Mouse (Mus musculus) T-helper 17 cell (primary cell): ENCODE data around the gene Shisa5.

ENCODE experiments used
- in situ Hi-C, 2 experiments: fragments of 300-600 bp; cut with MboI, MseI; formaldehyde crosslinking; loops; 1 replicate in 1 of 2; 2 replicates in 1 of 2; pipeline ENCODE4 v1.15.1; 2025; ENCODE audit warnings: high pct_unique_total_duplicates in 2 of 2

Gene Shisa5

DNA sequence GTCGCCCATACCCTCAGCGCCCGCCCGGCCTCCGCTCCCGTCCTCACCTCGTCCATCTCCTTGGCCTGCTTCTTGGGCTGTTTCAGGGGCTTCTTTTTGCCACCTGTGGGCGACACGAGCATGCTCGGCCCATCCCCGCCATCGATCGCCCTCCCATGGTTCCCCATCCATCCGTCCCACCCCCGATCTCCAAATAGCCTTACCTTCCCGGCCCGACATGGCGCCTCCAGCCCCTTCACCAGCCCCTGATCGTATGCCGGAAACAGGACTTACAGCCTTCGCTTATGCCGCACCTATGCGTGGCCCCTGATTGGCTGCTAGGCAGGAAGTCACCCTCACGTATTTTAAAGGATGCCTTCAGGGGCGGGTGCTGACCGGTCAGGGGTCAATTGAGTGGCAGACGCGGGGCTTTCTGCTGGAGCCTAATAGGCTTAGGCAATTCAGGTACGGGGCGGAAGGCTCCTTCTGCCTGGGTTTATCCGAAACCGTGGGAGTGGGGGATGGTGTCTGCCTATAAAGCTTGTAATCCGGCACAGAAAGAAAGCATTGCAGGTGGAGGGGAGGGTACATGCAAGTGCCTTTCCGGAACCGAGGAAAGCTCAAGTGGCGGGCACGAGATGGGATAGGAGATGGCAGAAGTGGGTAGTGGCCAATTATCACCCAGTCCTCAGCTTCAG, 43.9 kb downstream of the Shisa5 start, which contains the start of the genes Ccdc51 and Tma7:
Ccdc51 (plus strand) TSS at position 370 of the 677 bp plus-strand sequence.
Tma7 (minus strand) TSS at position 464 of the 677 bp plus-strand sequence.
- in situ Hi-C loops, result loop anchor here in 1 of 2 experiments (10.0 to 25.0 kb wide), 2 partner anchors 227 to 1545 kb away; partner anchors contain the start of genes Cyb561d2, Nprl2, Slc26a6 and Tmem115

GRCm38 (mm10) chr9:109084922-109085321, 46.6 kb downstream of the Shisa5 start:
- in situ Hi-C loops, result loop anchor here in 1 of 2 experiments (10.0 to 25.0 kb wide), 2 partner anchors 230 to 1548 kb away; partner anchors contain the start of genes Cyb561d2, Nprl2, Slc26a6 and Tmem115

DNA sequence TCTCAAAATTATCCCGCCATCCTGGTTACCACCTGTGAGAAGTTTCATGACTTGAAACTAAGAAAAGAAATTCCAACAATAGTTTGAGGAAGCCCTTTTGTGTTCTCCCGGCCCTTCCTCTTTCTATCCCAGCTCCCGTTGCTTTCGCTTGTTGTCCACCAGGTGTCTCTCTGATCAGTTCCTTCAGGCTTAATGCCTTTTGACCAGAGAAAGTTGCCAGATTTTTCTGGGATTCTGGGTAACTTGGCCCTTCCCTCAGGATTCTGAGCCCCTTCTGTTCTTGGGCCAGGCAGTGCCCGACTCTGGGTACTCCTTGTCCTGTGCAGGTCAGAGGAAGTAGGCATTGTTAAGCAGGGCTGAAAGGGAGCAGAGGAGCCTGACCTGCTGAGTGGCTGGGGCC, 49.6 kb downstream of the Shisa5 start:
- in situ Hi-C loops, result loop anchor here in 1 of 2 experiments (10.0 to 25.0 kb wide), 2 partner anchors 233 to 1551 kb away; partner anchors contain the start of genes Cyb561d2, Nprl2, Slc26a6 and Tmem115

DNA sequence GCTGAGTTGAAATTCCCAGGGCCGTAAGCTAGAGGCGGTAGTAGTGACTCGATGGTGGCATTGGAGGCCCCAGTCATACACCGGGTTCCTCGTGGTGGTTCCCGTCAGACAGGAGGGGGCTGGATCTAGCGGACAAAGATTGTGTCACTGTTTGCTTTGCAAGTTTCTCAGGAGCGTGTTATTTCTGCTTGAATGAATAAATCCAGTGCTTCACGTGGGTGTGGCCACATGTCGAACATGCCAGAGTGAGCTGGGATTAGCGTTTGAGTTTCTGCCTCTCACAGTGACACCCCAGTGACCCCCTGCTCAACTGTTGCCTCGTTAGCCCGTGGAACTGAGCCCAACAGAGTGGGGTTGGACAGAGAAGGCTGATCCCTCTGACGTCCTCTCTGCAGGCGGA, 52.1 kb downstream of the Shisa5 start:
- in situ Hi-C loops, result loop anchor here in 1 of 2 experiments (25.0 kb wide), 1 partner anchor 1553 kb away; the partner anchor contains the start of genes Cyb561d2, Nprl2, Tmem115 and Zmynd10

DNA sequence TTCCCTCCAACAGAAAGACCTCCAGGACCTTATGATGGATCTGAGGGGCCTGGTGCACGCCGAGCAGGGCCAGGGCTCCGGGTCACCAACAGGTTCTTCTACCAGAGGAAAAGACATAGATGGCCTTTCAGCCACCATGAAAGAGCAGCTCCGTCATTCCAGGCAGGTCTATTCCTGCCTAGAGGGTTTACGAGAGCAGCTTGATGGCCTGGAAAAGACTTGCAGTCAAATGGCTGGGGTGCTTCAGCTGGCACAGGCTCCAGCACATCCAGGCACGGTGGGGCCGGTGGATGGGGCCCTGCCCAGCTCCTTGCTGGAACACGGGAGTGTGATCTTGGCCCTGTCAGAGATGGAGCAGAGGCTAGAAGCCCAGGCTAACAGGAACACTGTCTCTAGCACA, 53.4 kb downstream of the Shisa5 start:
- in situ Hi-C loops, result loop anchor here in 1 of 2 experiments (25.0 kb wide), 1 partner anchor 1555 kb away; the partner anchor contains the start of genes Cyb561d2, Nprl2, Tmem115 and Zmynd10

GRCm38 (mm10) chr9:109092799-109093198, 54.4 kb downstream of the Shisa5 start:
- in situ Hi-C loops, result loop anchor here in 1 of 2 experiments (25.0 kb wide), 1 partner anchor 1555 kb away; the partner anchor contains the start of genes Cyb561d2, Nprl2, Tmem115 and Zmynd10

- in situ Hi-C loops, result loop anchor here in 1 of 2 experiments (25.0 kb wide), 1 partner anchor 1557 kb away; the partner anchor contains the start of genes Cyb561d2, Nprl2, Tmem115 and Zmynd10
Measured at GRCm38 (mm10) chr9:109093786-109094552, 55.6 kb downstream of the Shisa5 start.

DNA sequence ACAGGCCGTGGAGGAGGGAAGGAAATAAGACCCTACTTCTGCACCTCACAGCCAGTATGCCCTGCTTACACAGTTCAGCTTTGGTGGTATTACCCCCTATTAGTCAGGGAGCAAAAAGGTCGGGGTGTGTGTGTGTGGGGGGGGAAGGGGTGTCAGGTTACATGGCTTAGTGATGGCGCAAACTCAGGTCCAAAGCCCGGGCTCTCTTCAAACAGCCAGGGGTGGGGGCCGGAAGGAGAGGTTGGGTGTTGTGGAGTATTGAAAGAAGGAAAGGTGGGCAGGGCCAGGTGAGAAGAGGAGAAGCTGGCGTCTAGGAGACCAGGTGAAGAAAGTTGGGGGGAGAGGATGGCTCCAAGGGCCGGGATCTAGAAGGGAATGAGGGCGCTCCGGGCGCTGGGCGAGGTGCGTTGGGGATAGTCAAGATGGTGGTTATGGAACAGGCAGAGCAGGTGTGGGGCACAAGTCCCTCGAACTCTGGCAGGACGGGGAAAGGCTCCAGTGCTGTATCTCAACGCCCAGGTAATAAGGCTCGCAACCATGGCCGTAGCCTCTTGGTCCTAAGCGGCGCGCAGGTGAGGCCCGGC, 56.3 kb downstream of the Shisa5 start:
- in situ Hi-C loops, result loop anchor here in 1 of 2 experiments (25.0 kb wide), 1 partner anchor 1557 kb away; the partner anchor contains the start of genes Cyb561d2, Nprl2, Tmem115 and Zmynd10

DNA sequence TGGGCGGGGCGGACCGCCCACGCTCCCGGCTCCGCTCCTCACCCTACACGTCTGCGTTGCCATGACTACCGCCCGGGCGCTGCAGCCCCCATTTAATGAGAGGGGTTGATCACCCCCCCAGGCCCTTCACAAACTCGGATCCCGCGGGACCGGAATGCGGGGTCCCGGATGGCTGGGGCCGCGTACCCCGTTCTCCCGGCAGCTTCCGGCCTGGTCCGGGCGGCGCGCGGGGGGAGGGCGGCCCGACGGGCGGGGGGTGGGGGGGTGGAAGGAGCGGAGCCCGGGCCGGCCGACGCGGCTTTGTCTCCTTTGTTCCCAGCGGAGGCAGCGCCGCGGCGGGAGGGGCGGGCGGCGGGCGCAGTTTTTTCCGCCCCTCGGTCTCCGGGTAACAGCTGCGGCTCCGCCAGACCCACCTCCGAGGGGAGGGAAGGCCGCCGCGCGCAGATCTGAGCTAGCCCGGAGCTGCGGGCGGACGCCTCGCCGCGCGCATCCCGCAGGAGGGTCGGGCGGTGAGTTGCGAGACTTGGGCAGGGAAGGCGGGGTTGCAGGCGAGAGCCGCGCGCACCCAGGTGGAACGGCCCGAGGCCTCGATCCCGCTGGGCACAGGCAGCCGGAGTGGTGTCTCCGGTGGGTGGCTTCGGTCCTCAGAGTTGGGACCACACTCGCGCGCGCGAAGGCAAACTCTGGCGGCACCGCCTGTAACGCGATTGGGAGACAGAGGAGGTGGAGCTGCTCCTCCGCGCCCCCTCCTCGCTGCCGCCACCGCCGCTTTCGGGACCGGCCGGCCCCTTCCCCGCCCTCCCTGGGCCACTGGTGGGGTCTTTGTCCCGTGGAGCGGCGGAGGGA, 57.0 kb downstream of the Shisa5 start, which contains the start of gene Plxnb1:
Plxnb1 (plus strand) TSS at position 253 of the 846 bp plus-strand sequence.
- in situ Hi-C loops, result loop anchor here in 1 of 2 experiments (25.0 kb wide), 1 partner anchor 1558 kb away; the partner anchor contains the start of genes Cyb561d2, Nprl2, Tmem115 and Zmynd10

- in situ Hi-C loops, result loop anchor here in 1 of 2 experiments (25.0 kb wide), 1 partner anchor 1559 kb away; the partner anchor contains the start of genes Cyb561d2, Nprl2, Tmem115 and Zmynd10
Measured at GRCm38 (mm10) chr9:109096251-109096661, 57.9 kb downstream of the Shisa5 start.

DNA sequence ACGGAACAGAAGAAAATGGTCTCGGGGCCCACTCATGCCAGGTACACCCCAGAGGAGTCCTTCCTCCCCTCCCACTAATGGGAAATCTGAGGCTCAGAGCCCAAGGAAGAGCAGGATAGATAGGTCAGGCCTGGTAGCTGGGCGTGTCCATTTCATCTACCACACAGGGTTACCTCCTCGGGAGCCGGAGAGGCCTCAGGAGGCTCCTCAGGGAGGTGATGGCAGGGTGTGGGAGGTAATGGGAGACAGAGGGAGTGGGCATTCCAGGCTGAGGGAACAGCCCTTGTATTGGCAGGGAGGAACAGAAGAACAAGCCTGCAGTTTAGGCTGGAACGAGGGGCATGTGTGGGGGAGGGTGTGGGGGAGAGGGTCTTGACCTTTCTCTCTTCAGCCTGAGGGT, 58.5 kb downstream of the Shisa5 start:
- in situ Hi-C loops, result loop anchor here in 1 of 2 experiments (25.0 kb wide), 1 partner anchor 1560 kb away; the partner anchor contains the start of genes Cyb561d2, Nprl2, Tmem115 and Zmynd10

- in situ Hi-C loops, result loop anchor here in 1 of 2 experiments (25.0 kb wide), 1 partner anchor 1560 kb away; the partner anchor contains the start of genes Cyb561d2, Nprl2, Tmem115 and Zmynd10
Measured at GRCm38 (mm10) chr9:109097291-109097690, 58.9 kb downstream of the Shisa5 start.

- in situ Hi-C loops, result loop anchor here in 1 of 2 experiments (25.0 kb wide), 1 partner anchor 1561 kb away; the partner anchor contains the start of genes Cyb561d2, Nprl2, Tmem115 and Zmynd10
Measured at GRCm38 (mm10) chr9:109097831-109098230, 59.5 kb downstream of the Shisa5 start.

GRCm38 (mm10) chr9:109098366-109098765, 60.0 kb downstream of the Shisa5 start:
- in situ Hi-C loops, result loop anchor here in 1 of 2 experiments (25.0 kb wide), 1 partner anchor 1561 kb away; the partner anchor contains the start of genes Cyb561d2, Nprl2, Tmem115 and Zmynd10

DNA sequence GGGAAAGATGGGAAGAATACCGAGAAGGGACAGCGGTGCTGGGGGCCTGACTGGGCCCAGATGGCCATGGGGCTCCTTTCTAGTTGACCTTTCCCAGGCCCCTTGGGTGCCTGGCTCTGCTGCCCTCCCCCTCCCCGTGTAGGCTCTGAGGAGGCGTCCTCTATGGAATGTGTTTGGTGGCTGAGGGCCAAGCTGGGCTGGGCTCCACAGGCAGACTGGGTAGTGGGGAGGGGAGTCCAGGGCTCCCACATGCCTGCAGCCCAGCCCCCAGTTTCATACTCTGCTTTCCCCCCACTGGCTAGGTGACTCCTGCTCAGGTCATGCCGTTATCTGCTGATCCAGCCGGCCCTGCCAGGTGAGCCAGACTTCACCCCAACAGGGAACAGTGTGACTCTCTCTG, 60.6 kb downstream of the Shisa5 start:
- in situ Hi-C loops, result loop anchor here in 1 of 2 experiments (25.0 kb wide), 1 partner anchor 1562 kb away; the partner anchor contains the start of genes Cyb561d2, Nprl2, Tmem115 and Zmynd10

DNA sequence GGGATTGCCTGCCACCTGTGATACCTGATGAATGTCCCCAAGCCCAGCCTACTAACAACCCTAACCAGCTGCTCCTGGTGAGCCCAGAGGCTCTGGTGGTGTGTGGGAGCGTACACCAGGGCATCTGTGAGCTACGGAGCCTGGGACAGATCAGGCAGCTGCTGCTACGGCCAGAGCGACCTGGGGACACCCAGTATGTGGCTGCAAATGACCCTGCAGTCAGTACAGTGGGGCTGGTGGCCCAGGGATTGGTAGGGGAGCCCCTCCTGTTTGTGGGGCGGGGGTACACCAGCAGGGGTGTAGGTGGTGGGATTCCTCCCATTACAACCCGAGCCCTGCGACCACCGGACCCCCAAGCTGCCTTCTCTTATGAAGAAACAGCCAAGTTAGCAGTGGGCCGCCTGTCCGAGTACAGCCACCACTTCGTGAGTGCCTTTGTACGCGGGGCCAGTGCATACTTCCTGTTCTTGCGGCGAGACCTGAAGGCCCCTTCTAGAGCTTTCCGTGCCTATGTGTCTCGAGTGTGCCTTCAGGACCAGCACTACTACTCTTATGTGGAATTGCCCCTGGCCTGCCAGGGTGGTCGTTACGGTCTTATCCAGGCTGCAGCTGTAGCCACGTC, 62.1 kb downstream of the Shisa5 start:
- in situ Hi-C loops, result no loop called here

- in situ Hi-C loops, result no loop called here
Measured at GRCm38 (mm10) chr9:109101933-109102445, 63.6 kb downstream of the Shisa5 start.

GRCm38 (mm10) chr9:109102541-109102940, 64.2 kb downstream of the Shisa5 start:
- in situ Hi-C loops, result no loop called here
